Mouse (Mus musculus): ENCODE measurements around the gene Col4a6. TPM values are rescaled to one million over a fixed set of nuclear protein-coding genes. Genes with fewer than 3 reads are reported as not detected.

Col4a6 gene
- total RNA-seq (2012; rRNA removed) = 0.42 and 1.2 TPM in 2 replicates

GRCm38 (mm10) chrX:141473470-141474302, at the start of gene Col4a6:
Col4a6 (minus strand) TSS chrX:141474076.
- DNase-seq (ENCODE audit: low read depth, low spot score) = no peak
- H3K36me3 ChIP-seq (ENCODE audit: control insufficient read depth, insufficient read depth, low read length, poor library complexity, severe bottlenecking) = no peaks in the 10 kb centered on the region
- H3K4me3 ChIP-seq (ENCODE audit: insufficient read depth in 1 of 2, low read depth in 1 of 2, low read length in 2 of 2, poor library complexity in 1 of 2, severe bottlenecking in 1 of 2) = peak within 1 kb of the TSS; percentile 51 to 54
- no peaks in the 10 kb centered on the region for H3K4me1 ChIP-seq (ENCODE audit: control insufficient read depth in 2 of 2, insufficient read depth in 2 of 2, low read length in 2 of 2, poor library complexity in 1 of 2)
- no peaks in the 10 kb centered on the region for H3K9me3 ChIP-seq (ENCODE audit: control insufficient read depth, insufficient read depth, low read depth, low read length)
- H3K9ac ChIP-seq (ENCODE audit: insufficient read depth, low read depth, low read length, poor library complexity, severe bottlenecking) = no peak within 1 kb of the TSS
- in situ Hi-C loops (cut with MboI; ENCODE audit: low sequenced_read_pairs in 2 of 2, unreplicated experiment in 2 of 2) = no loop called here
- H3K27ac ChIP-seq (ENCODE audit: insufficient read depth, low read depth, low read length, poor library complexity, severe bottlenecking) = no peak within 1 kb of the TSS
- TF ChIP-seq ZC3H11A (IDR thresholded peaks at IDR 0.05; ENCODE audit: borderline replicate concordance, low read depth, low read length) (no peak), CHD2 (IDR thresholded peaks at IDR 0.05; ENCODE audit: low read depth, low read length) (no peak), MAFK (IDR thresholded peaks at IDR 0.05; ENCODE audit: insufficient read depth, low read depth, low read length) (no peak), HCFC1 (IDR thresholded peaks at IDR 0.05; ENCODE audit: borderline replicate concordance, insufficient read depth, low read length) (no peak)

GRCm38 (mm10) chrX:141503125-141503524, 29.2 kb upstream of the Col4a6 start:
- no peaks in the 10 kb centered on the region for H3K9me3 ChIP-seq (ENCODE audit: control insufficient read depth, insufficient read depth, low read depth, low read length)
- no peak overlapping the region for H3K4me3 ChIP-seq (ENCODE audit: insufficient read depth in 1 of 2, low read depth in 1 of 2, low read length in 2 of 2, poor library complexity in 1 of 2, severe bottlenecking in 1 of 2)
- H3K27ac ChIP-seq (ENCODE audit: insufficient read depth, low read depth, low read length, poor library complexity, severe bottlenecking) = no peak overlapping the region
- no peaks in the 10 kb centered on the region for H3K36me3 ChIP-seq (ENCODE audit: control insufficient read depth, insufficient read depth, low read length, poor library complexity, severe bottlenecking)
- DNase-seq (ENCODE audit: low read depth, low spot score) = no peak
- no peak overlapping the region for H3K9ac ChIP-seq (ENCODE audit: insufficient read depth, low read depth, low read length, poor library complexity, severe bottlenecking)
- in situ Hi-C loops (cut with MboI; ENCODE audit: low sequenced_read_pairs in 2 of 2, unreplicated experiment in 2 of 2) = no loop called here
- no peaks in the 10 kb centered on the region for H3K4me1 ChIP-seq (ENCODE audit: control insufficient read depth in 2 of 2, insufficient read depth in 2 of 2, low read length in 2 of 2, poor library complexity in 1 of 2)
- TF ChIP-seq ZC3H11A (IDR thresholded peaks at IDR 0.05; ENCODE audit: borderline replicate concordance, low read depth, low read length) = no peak
- TF ChIP-seq HCFC1 (IDR thresholded peaks at IDR 0.05; ENCODE audit: borderline replicate concordance, insufficient read depth, low read length) = no peak
- no peak for TF ChIP-seq MAFK (IDR thresholded peaks at IDR 0.05; ENCODE audit: insufficient read depth, low read depth, low read length)
- no peak for TF ChIP-seq ZNF384 (IDR thresholded peaks at IDR 0.05; ENCODE audit: low read depth, low read length)
- no peak for TF ChIP-seq CHD2 (IDR thresholded peaks at IDR 0.05; ENCODE audit: low read depth, low read length)

- TF ChIP-seq ZNF384 (IDR thresholded peaks at IDR 0.05; ENCODE audit: low read depth, low read length) = no peak
- no peak for TF ChIP-seq HCFC1 (IDR thresholded peaks at IDR 0.05; ENCODE audit: borderline replicate concordance, insufficient read depth, low read length)
- TF ChIP-seq ZC3H11A (IDR thresholded peaks at IDR 0.05; ENCODE audit: borderline replicate concordance, low read depth, low read length) = no peak
- TF ChIP-seq MAFK (IDR thresholded peaks at IDR 0.05; ENCODE audit: insufficient read depth, low read depth, low read length) = no peak
- TF ChIP-seq CHD2 (IDR thresholded peaks at IDR 0.05; ENCODE audit: low read depth, low read length) = no peak
- Histone ChIP-seq H3K36me3 (ENCODE audit: control insufficient read depth, insufficient read depth, low read length, poor library complexity, severe bottlenecking) (no peaks in the 10 kb centered on the region), H3K27ac (ENCODE audit: insufficient read depth, low read depth, low read length, poor library complexity, severe bottlenecking) (no peak overlapping the region), H3K9me3 (ENCODE audit: control insufficient read depth, insufficient read depth, low read depth, low read length) (no peaks in the 10 kb centered on the region), H3K4me1 (ENCODE audit: control insufficient read depth in 2 of 2, insufficient read depth in 2 of 2, low read length in 2 of 2, poor library complexity in 1 of 2) (no peaks in the 10 kb centered on the region), H3K4me3 (ENCODE audit: insufficient read depth in 1 of 2, low read depth in 1 of 2, low read length in 2 of 2, poor library complexity in 1 of 2, severe bottlenecking in 1 of 2) (no peak overlapping the region), H3K9ac (ENCODE audit: insufficient read depth, low read depth, low read length, poor library complexity, severe bottlenecking) (no peak overlapping the region)
- DNase-seq (ENCODE audit: low read depth, low spot score) = no peak
- in situ Hi-C loops (cut with MboI; ENCODE audit: low sequenced_read_pairs in 2 of 2, unreplicated experiment in 2 of 2) = no loop called here
Measured at GRCm38 (mm10) chrX:141494545-141494944, 20.7 kb upstream of the Col4a6 start.

- Histone ChIP-seq H3K27ac (ENCODE audit: insufficient read depth, low read depth, low read length, poor library complexity, severe bottlenecking) (no peak overlapping the region), H3K4me1 (ENCODE audit: control insufficient read depth in 2 of 2, insufficient read depth in 2 of 2, low read length in 2 of 2, poor library complexity in 1 of 2) (no peaks in the 10 kb centered on the region), H3K36me3 (ENCODE audit: control insufficient read depth, insufficient read depth, low read length, poor library complexity, severe bottlenecking) (no peaks in the 10 kb centered on the region), H3K9ac (ENCODE audit: insufficient read depth, low read depth, low read length, poor library complexity, severe bottlenecking) (no peak overlapping the region), H3K4me3 (ENCODE audit: insufficient read depth in 1 of 2, low read depth in 1 of 2, low read length in 2 of 2, poor library complexity in 1 of 2, severe bottlenecking in 1 of 2) (peak overlapping the region; percentile 59 to 60), H3K9me3 (ENCODE audit: control insufficient read depth, insufficient read depth, low read depth, low read length) (no peaks in the 10 kb centered on the region)
- TF ChIP-seq ZC3H11A (IDR thresholded peaks at IDR 0.05; ENCODE audit: borderline replicate concordance, low read depth, low read length) = no peak
- no peak for TF ChIP-seq MAFK (IDR thresholded peaks at IDR 0.05; ENCODE audit: insufficient read depth, low read depth, low read length)
- TF ChIP-seq ZNF384 (IDR thresholded peaks at IDR 0.05; ENCODE audit: low read depth, low read length) = no peak
- no peak for TF ChIP-seq HCFC1 (IDR thresholded peaks at IDR 0.05; ENCODE audit: borderline replicate concordance, insufficient read depth, low read length)
- TF ChIP-seq CHD2 (IDR thresholded peaks at IDR 0.05; ENCODE audit: low read depth, low read length) = no peak
- in situ Hi-C loops (cut with MboI; ENCODE audit: low sequenced_read_pairs in 2 of 2, unreplicated experiment in 2 of 2) = no loop called here
- no peak for DNase-seq (ENCODE audit: low read depth, low spot score)
Measured at GRCm38 (mm10) chrX:141475566-141476327, 1.9 kb upstream of the Col4a6 start.

All from ES-E14 (cell line).